Mouse (Mus musculus): ENCODE results near the gene Syde2. TPM values are rescaled to one million over a fixed set of nuclear protein-coding genes. Genes with fewer than 3 reads are reported as not detected.
A peak's percentile ranks its signal among the peaks of the same experiment; 100 is the strongest.

Syde2 gene
- total and polyA plus RNA-seq, 3 experiments: 0.10 to 0.30 TPM; not detected in 1

DNA sequence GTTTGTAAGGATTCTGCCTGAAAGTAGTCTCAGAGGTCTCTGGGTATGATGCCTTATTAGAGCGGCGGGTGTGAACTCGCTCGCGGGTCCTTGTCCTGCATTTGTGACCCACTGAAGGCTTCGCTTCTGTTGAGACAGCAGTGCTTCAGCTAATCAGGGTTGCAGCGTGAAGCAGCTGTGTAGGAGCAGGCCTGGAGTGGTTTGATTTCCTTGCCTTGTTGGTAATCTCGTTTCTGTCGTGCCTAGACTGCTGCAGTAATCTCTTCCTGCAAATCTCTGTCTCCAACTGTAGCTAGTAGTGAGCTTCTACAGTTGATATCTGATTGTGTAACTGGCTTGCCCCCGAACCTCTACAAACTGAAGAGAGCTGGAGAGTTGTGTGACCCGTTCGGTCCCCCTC lies 48.3 kb upstream of the Syde2 start:
- Histone ChIP-seq H3K9ac (ENCODE audit: insufficient read depth, low read depth) (peak overlapping the region; percentile 93), H3K9me3 (replicated peaks; ENCODE audit: low read length) (no peaks in the 10 kb centered on the region), H3K79me2 (replicated peaks; ENCODE audit: control insufficient read depth, extremely low read depth, insufficient read depth, poor library complexity, severe bottlenecking) (peaks cover 47% of the 10 kb centered on the region), H3K36me3 (replicated peaks in 1 of 2; ENCODE audit: control insufficient read depth in 1 of 2, insufficient read depth in 1 of 2, low read length in 1 of 2) (peaks cover 24 to 58% of the 10 kb centered on the region in 2 experiments), H3K4me2 (ENCODE audit: insufficient read depth, low read depth, poor library complexity, severe bottlenecking) (peak overlapping the region; percentile 95), H3K27me3 (replicated peaks) (no peaks in the 10 kb centered on the region), H3K27ac (ENCODE audit: insufficient read depth, low read depth) (no peak overlapping the region), H3K4me3 (replicated peaks in 1 of 3; ENCODE audit: low read depth in 2 of 3, low read length in 2 of 3, poor library complexity in 1 of 3) (peak overlapping the region; percentile 81 to 90 (median 82)), H3K4me1 (ENCODE audit: control insufficient read depth in 1 of 2, insufficient read depth in 2 of 2) (peaks cover 7 to 81% of the 10 kb centered on the region in 2 experiments; a peak in 3 of 4 replicates)
- dilution Hi-C loops (cut with MboI; ENCODE audit: extremely low pct_ligation_motif_present, extremely low pct_unique_long_range_greater_than_20kb, low sequenced_read_pairs) (no loop called here), in situ Hi-C loops (cut with MboI; ENCODE audit: low pct_ligation_motif_present, low pct_unique_long_range_greater_than_20kb, low sequenced_read_pairs) (loop anchor here (5.0 kb wide), 2 partner anchors 118 to 243 kb away; no protein-coding TSS in a partner anchor)
- DNase-seq (ENCODE audit: extremely low read depth): no peak
- TF ChIP-seq ELF1 (IDR thresholded peaks at IDR 0.05; ENCODE audit: low read depth, low read length): no peak

DNA sequence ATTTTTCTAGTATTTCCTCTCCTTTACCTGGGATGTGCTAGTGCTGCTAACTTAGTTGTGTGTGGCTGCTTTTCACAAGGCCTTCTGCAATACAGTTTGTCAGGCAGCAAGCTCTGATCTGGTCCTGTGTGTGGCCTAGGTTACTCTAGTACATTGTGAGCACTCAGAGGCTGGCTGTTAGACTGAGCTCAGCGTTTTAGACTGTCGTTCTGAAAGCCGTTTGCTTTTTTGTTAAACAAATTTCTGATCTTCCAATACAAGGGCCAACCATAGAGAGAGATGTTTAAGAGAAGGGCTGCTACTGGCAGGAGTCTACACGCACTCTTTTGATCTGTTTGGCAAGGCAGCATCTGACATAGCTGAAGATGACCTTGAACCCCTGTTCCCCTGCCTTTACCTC lies 47.7 kb upstream of the Syde2 start:
- dilution Hi-C loops (cut with MboI; ENCODE audit: extremely low pct_ligation_motif_present, extremely low pct_unique_long_range_greater_than_20kb, low sequenced_read_pairs): no loop called here
- in situ Hi-C loops (cut with MboI; ENCODE audit: low pct_ligation_motif_present, low pct_unique_long_range_greater_than_20kb, low sequenced_read_pairs): loop anchor here (5.0 kb wide), 2 partner anchors 117 to 242 kb away; no protein-coding TSS in a partner anchor
- TF ChIP-seq KAT2A (IDR thresholded peaks at IDR 0.05; ENCODE audit: insufficient replicate concordance, low read length) (no peak), ETS1 (conservative IDR thresholded peaks at IDR 0.05; ENCODE audit: low read depth, low read length) (no peak), NELFE (IDR thresholded peaks at IDR 0.05; ENCODE audit: low read depth, low read length) (peak; percentile 21; the same call in 1 of the 2 replicates), TBP (conservative IDR thresholded peaks at IDR 0.05; ENCODE audit: low read depth, low read length) (peak; percentile 77), CHD1 (IDR thresholded peaks at IDR 0.05; ENCODE audit: low read depth, low read length) (no peak), POLR2A (IDR thresholded peaks at IDR 0.05; ENCODE audit: low read depth, low read length) (peak; percentile 55)
- H3K4me3 ChIP-seq (replicated peaks in 1 of 3; ENCODE audit: low read depth in 2 of 3, low read length in 2 of 3, poor library complexity in 1 of 3): peak overlapping the region; percentile 23 to 82 (median 81)
- no peaks in the 10 kb centered on the region for H3K9me3 ChIP-seq (replicated peaks; ENCODE audit: low read length)
- peak overlapping the region; percentile 93 for H3K9ac ChIP-seq (ENCODE audit: insufficient read depth, low read depth)
- peaks cover 5 to 81% of the 10 kb centered on the region in 2 experiments; a peak in 3 of 4 replicates for H3K4me1 ChIP-seq (ENCODE audit: control insufficient read depth in 1 of 2, insufficient read depth in 2 of 2)
- H3K79me2 ChIP-seq (replicated peaks; ENCODE audit: control insufficient read depth, extremely low read depth, insufficient read depth, poor library complexity, severe bottlenecking): peaks cover 47% of the 10 kb centered on the region
- DNase-seq (ENCODE audit: extremely low read depth): peak; percentile 74
- peaks cover 27 to 59% of the 10 kb centered on the region in 2 experiments for H3K36me3 ChIP-seq (replicated peaks in 1 of 2; ENCODE audit: control insufficient read depth in 1 of 2, insufficient read depth in 1 of 2, low read length in 1 of 2)
- H3K4me2 ChIP-seq (ENCODE audit: insufficient read depth, low read depth, poor library complexity, severe bottlenecking): peak overlapping the region; percentile 95
- H3K27me3 ChIP-seq (replicated peaks): no peaks in the 10 kb centered on the region
- H3K27ac ChIP-seq (ENCODE audit: insufficient read depth, low read depth): no peak overlapping the region

DNA sequence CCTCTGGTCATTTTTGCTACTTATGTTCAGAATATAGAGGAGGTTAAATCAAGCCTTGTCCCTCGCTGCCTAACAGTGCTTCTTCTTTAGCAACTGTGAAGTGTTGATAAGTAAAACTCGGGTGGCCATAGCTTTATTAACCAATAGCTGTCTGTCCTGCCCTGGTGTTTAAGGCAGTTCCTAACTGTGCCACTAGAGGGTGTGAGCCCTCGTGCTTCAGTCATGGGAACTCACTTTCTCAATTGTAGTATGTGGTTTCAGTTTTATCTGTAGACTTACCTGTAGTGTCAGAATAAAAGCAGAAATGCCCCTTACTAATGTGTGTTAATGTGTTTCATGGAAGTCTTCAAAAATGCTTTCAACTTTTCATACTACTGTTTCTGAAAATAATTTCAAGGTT lies 45.7 kb upstream of the Syde2 start:
- peaks cover 47% of the 10 kb centered on the region for H3K79me2 ChIP-seq (replicated peaks; ENCODE audit: control insufficient read depth, extremely low read depth, insufficient read depth, poor library complexity, severe bottlenecking)
- H3K4me2 ChIP-seq (ENCODE audit: insufficient read depth, low read depth, poor library complexity, severe bottlenecking): no peak overlapping the region; the same call in 1 of the 2 replicates
- dilution Hi-C loops (cut with MboI; ENCODE audit: extremely low pct_ligation_motif_present, extremely low pct_unique_long_range_greater_than_20kb, low sequenced_read_pairs): no loop called here
- in situ Hi-C loops (cut with MboI; ENCODE audit: low pct_ligation_motif_present, low pct_unique_long_range_greater_than_20kb, low sequenced_read_pairs): no loop called here
- DNase-seq (ENCODE audit: extremely low read depth): peak; percentile 95
- H3K9ac ChIP-seq (ENCODE audit: insufficient read depth, low read depth): no peak overlapping the region
- H3K27me3 ChIP-seq (replicated peaks): no peaks in the 10 kb centered on the region
- no peak overlapping the region for H3K4me3 ChIP-seq (replicated peaks in 1 of 3; ENCODE audit: low read depth in 2 of 3, low read length in 2 of 3, poor library complexity in 1 of 3)
- no peaks in the 10 kb centered on the region for H3K9me3 ChIP-seq (replicated peaks; ENCODE audit: low read length)
- TF ChIP-seq MAX (IDR thresholded peaks at IDR 0.05; ENCODE audit: low read length) (peak; percentile 79), NELFE (IDR thresholded peaks at IDR 0.05; ENCODE audit: low read depth, low read length) (no peak), TCF12 (IDR thresholded peaks at IDR 0.05; ENCODE audit: low read depth, low read length) (no peak), IRF4 (IDR thresholded peaks at IDR 0.05; ENCODE audit: low read depth, low read length) (peak; percentile 81), MYC (IDR thresholded peaks at IDR 0.05; ENCODE audit: low read depth, low read length) (peak; percentile 95), ZNF384 (IDR thresholded peaks at IDR 0.05; ENCODE audit: low read depth, low read length) (no peak), RAD21 (IDR thresholded peaks at IDR 0.05; ENCODE audit: low read depth, low read length) (peak; percentile 86), SMC3 (IDR thresholded peaks at IDR 0.05; ENCODE audit: low read depth, low read length) (peak; percentile 86), BHLHE40 (IDR thresholded peaks at IDR 0.05; ENCODE audit: low read depth, low read length) (peak; percentile 86), MEF2A (IDR thresholded peaks at IDR 0.05; ENCODE audit: borderline replicate concordance, low read depth, low read length) (no peak), USF2 (conservative IDR thresholded peaks at IDR 0.05; ENCODE audit: low read depth, low read length) (no peak), CTCF (conservative IDR thresholded peaks at IDR 0.05 in 1 of 2, IDR thresholded peaks at IDR 0.05 in 1 of 2; ENCODE audit: low read depth in 2 of 2, low read length in 2 of 2) (peak; percentile 98 to 100)
- H3K27ac ChIP-seq (ENCODE audit: insufficient read depth, low read depth): no peak overlapping the region
- peaks cover 7 to 77% of the 10 kb centered on the region in 2 experiments; a peak in 3 of 4 replicates for H3K4me1 ChIP-seq (ENCODE audit: control insufficient read depth in 1 of 2, insufficient read depth in 2 of 2)
- H3K36me3 ChIP-seq (replicated peaks in 1 of 2; ENCODE audit: control insufficient read depth in 1 of 2, insufficient read depth in 1 of 2, low read length in 1 of 2): peaks cover 30 to 71% of the 10 kb centered on the region in 2 experiments

All from CH12.LX (cell line).